Mouse (Mus musculus): ENCODE results near the gene Bmpr1b.
"Not testable (repeated sequence)": the region's sequence is repeated elsewhere in the genome, so short reads cannot be mapped to it uniquely, and the experiment has no call there.

Bmpr1b gene

DNA sequence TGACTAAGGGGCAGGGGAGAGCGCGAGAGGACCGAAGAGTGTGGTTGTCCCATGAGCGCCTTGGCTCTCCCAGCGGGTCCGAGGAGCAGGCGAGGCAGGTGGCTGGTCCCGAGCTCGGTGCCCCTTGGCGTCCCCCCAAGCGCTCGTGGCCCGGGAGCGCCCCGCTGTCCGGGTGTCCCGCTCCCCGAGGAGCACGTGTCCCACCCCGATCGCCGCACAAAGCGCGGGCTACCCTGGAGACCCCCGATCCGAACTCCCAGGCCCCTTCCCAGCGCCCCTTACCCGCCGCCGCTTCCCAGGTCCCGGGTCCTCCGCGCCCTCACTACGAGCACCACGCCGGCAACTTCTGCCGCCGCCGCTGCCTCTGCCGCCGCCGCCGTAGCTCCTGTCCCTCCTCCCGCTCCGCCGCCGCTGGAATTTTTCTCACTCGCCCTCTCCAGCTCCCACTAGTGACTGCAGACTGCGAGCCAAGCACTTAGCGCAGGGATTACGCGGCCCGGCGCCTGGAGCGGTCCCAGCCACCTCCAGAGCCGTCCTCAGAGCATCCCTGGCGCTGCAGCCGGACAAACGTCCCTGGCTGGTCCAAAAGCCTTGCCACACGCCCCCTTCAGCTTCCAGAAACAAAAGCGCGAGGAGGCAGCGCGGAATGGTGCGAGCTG lies at the start of gene Bmpr1b:
Gene Bmpr1b (minus strand): TSS at position 563 of the 659 bp plus-strand sequence.
- peak; percentile 65 to 77 for DNase-seq (ENCODE audit: low spot score in 2 of 2)

DNA sequence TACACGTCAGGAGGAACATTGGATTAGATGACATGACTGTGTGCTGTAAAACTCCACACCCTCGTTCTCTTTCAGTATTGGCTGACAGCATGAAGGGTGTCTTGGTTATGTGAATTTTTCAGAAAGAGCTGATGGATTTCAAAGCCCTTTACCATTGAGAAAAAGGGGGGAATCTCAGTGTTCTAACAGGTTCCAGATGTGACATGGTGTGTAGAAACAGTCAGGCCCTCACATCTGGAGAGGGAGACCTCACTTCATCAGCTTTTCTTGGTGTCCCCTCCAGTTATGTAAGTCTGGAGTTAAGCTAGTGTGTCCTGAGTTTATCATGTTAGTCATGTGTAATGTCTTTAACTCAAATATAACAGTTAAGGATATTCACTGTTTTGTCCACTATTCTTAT lies 43.6 kb upstream of the Bmpr1b start:
- no peak for DNase-seq (ENCODE audit: low spot score in 2 of 2)

DNA sequence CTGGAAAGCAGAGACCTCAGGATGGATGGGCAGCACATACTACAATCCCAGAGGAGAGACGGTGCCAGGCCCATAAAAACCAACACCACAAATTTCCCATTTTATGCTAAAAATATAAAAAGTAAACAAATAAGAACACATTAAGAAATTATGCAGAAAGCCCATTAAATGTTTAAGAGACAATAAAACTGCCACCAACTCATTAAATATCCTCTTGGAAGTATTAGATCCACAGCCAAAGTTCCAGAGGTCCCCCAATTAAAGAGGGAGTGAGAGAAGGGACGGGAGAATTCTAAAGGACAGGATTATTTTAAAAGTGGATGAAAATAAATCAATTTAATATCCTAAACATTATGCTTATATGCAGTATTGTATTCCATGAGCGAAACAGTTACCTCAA lies 43.0 kb upstream of the Bmpr1b start:
- no peak for DNase-seq (ENCODE audit: low spot score in 2 of 2)

DNA sequence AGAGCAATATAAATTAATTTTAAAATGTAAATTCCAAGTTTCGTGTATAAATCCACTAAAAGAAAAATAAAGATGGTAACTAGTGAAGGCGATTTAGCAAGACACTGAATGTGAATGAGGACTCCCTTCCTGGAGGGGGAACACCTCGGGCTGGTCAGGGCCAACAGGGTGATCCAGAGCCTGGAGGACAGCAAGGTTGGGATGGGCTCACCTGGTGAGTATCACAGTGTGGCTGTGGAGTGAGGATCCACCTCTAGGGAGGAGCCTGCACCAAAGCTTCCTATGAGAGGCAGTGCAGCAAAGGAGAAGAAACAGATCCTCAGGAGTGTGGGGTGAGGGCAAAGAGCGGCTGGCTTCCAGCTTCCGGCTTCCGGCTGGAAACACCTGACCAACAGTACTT lies 40.8 kb upstream of the Bmpr1b start:
- DNase-seq (ENCODE audit: low spot score in 2 of 2), result no peak

DNA sequence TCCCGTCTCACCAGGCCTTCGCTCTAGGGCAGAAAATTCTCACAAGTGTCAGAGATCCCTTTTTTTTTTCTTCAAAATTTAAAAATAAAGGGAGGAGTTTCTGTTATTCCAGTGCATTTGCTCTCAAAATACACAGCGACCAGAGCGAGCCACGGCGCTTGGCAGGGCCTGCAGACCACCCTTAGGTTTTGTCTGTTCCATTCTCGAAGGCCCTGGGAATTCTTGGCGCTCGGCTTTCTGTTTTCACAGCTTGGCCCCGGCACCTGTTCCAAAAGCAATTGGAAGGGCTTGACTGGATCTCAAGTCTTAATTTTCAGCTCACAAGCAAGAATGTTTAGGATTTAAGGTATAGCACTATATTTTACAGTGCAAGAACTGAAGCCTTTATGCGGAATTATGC lies 39.8 kb upstream of the Bmpr1b start:
- peak in 1 of 2 experiments; percentile 28 for DNase-seq (ENCODE audit: low spot score in 2 of 2)

DNA sequence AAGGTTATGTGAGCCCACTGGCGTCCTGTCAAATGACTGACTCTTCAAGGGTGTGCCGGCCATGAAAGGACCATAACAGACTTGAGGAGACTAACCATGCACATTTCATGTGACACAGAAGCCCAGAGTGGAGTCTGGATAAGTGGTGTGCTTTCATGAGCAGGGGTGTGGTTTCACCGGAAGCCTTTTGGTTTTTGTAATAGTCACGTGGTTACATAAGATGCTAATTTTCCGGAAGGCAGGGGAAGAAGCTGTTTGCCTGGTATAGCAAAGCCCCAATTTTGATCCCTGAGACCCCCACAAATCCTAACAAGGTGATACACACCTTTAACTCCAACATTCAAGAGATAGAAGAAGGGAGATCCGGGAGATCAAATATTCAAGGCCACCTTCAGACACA lies 38.3 kb upstream of the Bmpr1b start:
- DNase-seq (ENCODE audit: low spot score in 2 of 2), result no peak

DNA sequence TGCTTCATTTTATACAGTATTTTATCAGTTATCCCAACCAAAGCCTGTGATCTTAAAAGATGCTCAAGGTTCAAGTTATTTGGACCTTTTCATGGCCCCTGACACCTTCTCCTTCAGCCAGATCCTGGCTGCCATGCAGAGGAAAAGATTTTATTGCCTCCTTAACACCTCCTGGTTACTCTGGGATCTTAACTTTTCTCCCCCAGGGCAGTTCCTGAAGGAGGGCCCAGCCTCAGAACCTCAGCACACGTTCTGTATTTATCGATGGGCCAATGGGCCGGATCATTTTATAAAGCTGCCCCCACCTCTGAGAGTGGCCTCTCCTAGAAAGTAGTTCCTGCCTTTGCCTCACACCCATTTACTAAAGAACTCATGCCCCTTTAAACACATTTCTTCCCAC lies 37.1 kb upstream of the Bmpr1b start:
- no peak for DNase-seq (ENCODE audit: low spot score in 2 of 2)

DNA sequence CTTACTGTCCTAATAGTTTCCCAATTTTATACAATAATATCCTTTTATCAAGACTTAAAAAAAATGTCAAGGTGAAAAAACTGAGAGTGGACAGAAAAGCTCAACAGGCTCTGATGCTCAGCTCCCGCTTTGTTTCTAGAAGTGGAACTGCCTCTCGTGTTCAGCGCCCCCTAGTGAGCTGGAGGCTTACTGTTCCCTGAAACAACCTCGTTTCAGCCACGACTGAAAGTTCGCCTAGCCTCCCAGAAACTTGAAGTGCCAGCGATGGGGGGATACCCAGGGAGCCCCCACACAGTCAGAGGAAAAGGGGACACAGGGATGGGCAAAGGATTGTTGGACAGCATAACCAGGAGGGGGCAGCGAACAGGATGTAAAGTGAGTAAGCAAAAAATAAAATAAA lies 26.9 kb upstream of the Bmpr1b start:
- DNase-seq (ENCODE audit: low spot score in 2 of 2), result no peak

DNA sequence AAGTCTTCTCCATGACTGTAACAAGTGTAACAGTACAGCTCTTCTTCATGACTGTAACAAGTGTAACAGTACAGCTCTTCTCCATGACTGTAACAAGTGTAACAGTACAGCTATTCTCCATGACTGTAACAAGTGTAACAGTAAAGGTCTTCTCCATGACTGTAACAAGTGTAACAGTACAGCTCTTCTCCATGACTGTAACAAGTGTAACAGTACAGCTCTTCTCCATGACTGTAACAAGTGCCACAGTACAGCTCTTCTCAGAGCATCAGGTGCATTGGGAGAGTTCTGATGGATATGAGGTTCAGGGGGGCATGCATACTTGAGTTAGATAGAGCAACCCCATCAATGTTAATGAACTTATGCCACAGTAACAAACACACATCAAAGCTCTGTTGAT lies 22.4 kb upstream of the Bmpr1b start:
- not testable (repeated sequence) for DNase-seq (ENCODE audit: low spot score in 2 of 2)

DNA sequence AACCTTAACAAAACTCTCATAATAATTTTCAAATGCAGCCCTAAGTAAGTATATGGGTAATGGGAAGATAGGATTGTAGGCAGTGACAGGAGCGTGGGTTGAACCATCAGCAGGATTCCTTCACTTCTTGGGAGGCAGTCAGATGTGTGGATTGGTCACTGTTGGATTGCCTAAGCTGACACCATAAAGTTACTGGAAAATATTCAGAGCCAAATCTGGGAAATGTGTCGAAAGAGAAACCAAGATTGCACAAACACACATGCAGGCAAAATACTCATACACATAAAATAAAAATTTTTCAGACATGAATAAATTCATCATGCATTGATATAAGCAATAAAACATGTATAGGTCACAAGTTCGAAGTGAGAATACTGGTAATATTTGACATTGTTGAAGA lies 17.3 kb upstream of the Bmpr1b start:
- DNase-seq (ENCODE audit: low spot score in 2 of 2), result no peak

DNA sequence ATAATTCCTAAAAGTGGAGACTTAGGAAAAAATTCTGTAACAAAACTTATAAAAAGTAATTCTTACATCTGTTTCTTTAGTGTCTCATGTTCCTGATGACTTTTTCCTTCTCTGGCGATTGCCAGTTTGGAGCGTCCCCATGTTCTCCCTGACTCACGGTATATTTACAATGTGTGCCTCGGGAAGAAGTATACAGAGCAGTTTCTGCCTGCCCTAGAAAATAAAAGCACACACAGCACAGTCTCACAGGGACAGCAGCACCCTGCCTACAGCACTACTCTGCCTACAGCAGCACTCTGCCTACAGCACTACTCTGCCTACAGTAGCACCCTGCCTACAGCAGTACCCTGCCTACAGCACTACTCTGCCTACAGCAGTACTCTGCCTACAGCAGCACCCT lies 4.8 kb upstream of the Bmpr1b start:
- DNase-seq (ENCODE audit: low spot score in 2 of 2), result no peak

DNA sequence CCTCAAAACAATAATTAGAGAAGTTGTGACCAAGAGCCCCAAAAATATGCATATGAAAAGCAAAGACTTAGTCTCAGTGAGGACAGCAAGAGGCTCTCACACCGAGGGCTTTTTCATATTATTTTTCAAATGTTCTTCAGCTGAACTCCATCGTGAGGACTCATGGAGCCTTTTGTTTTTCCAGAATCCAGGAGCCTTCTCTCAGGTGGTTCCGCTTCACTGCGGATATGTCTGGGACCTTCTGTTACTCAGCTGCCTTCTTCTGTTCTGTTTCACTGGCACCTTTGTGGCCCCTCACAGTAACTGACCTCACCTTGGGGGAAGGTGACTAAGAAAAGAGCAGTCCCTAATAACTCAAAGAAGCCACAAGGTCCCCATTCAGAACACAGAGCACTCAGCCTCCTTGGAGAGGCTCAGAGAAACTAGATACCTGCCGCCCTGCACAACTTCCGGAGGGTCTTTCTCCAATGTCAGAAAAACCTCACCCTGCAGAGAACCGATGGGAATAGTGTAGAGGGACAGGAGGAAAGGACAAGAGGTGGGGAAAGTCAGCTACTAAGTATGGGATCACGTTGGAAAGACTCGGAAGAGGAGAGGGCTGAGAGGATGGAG lies 868 bp downstream of the Bmpr1b start:
- DNase-seq (ENCODE audit: low spot score in 2 of 2), result no peak

DNA sequence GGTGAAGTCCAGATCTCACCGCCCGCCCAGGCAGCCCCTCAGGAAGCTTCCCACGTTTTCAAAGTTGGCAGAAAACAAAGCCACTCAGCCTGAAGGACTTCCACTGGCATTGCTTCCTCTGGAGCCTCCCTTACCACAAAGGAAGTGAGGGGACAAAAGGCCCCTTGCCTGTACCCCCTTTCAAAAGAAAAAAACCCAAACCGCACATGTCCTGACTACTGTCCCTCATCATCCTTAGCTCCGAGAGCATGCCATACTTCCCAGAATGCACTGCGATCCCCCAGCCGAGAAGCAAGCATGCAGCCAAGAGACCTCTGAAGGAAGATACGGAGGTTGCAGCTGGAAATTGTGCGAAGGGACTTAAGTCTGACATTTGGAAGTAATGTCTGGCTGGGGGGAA lies 4.2 kb downstream of the Bmpr1b start:
- DNase-seq (ENCODE audit: low spot score in 2 of 2), result no peak

DNA sequence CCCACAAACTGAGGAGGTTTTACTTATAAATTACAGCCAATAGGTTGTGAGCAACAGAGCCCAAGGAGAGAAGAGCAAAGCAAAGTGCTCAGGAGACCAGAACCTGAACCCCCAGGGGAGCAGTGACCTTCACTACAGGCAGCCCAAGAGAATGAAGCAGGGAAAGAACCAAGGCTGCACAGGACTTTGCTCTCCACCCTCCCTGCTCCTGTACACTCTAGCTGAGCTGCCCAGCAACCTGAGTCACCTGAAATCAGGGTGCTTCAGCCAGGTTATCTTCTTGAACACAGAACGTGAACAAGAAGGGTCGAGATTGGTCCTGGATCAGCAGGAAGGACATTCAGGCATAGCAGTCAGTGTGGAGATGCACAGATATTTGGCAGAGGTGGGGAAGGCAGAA lies 5.3 kb downstream of the Bmpr1b start:
- DNase-seq (ENCODE audit: low spot score in 2 of 2), result no peak

DNA sequence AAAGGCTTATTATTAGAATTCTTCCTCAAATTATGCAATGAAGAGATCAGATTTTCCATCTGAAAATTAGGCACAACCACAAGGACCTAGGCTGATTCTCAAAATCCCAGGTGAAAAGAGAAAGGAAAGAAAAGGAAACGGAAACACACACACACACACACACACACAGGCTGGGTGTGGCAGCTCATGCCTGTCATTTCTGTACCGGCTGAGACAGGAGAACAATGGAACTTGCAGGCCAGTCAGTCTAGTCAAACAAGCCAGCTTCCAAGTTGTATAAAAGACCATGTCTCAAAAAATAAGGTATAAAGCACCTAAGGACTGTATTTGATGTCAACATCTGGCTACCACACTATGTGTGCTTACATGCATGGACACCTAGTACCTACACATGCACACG lies 7.8 kb downstream of the Bmpr1b start:
- DNase-seq (ENCODE audit: low spot score in 2 of 2), result no peak

DNA sequence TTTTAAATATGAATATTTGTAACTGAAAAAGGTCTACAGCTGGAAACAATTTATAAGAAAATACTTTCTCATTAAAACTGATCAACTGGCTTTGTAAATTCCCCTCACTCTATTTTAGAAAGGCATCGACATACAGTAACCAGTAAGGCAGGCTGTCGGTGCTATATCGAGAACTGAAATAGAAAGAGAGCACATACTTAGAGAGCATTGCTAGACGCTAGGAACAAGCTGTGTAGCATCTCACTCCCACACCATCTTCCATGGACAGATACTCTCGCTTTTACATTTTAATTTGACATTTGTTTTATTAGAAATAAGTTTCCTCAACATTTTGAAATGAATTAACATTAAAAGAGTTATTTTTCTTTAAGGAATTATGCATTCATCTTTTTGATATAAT lies 17.2 kb downstream of the Bmpr1b start:
- DNase-seq (ENCODE audit: low spot score in 2 of 2), result no peak

DNA sequence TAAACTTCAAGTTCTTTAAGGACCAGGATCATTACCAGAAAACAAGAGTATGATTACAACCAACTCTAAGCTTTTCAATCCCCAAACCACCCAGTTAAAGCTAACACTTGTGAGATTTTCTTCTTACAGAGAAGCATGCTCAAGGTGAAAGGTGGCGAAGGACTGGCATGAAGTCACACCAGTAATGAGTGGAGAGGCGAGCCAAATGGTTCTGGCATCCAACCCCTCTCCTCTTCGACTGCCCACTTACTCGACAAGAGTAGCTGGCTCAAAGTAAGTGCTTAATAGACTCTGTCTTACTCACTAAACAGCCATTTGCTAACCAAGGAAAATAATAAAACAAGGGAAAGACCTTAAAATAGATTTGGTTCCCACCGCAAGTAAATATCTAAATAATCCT lies 30.4 kb downstream of the Bmpr1b start:
- DNase-seq (ENCODE audit: low spot score in 2 of 2), result no peak

DNA sequence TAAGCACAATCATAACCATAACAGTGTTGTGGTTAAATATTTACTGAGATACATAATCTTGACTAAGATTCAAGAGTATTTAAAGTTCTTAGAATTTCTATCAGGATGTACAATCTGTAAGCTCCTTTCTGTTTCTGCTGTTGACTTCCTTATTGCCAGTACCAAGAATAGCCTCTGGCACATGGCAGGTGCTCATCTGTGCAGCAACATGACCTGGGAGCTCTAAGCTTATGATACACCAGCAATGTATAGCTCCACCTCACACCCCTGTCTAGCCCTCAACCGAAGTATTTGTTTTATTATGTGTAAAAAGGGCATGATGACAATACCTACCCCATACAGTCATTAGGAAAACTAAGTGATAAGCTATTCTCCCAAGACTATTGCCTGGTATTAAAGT lies 42.8 kb downstream of the Bmpr1b start:
- no peak for DNase-seq (ENCODE audit: low spot score in 2 of 2)

DNA sequence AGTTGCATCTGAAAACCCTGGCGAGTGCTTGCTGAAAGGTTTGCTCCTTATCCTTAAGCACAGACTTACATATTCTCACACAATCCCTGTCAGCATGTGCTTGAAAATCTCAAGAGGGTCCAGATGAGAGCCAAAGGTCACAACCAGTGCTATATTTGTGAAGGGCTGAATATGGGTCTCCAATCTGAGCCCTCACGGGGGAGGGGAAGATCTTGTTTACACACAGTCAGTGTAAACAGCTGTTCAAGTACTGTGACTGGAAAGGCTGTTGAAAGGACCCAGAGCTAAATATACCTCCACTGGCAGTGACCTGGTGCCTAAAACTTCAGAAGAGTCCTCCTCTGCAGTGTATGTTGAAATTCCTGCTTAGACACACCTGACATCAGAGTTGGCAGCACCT lies 43.7 kb downstream of the Bmpr1b start:
- DNase-seq (ENCODE audit: low spot score in 2 of 2), result no peak

DNA sequence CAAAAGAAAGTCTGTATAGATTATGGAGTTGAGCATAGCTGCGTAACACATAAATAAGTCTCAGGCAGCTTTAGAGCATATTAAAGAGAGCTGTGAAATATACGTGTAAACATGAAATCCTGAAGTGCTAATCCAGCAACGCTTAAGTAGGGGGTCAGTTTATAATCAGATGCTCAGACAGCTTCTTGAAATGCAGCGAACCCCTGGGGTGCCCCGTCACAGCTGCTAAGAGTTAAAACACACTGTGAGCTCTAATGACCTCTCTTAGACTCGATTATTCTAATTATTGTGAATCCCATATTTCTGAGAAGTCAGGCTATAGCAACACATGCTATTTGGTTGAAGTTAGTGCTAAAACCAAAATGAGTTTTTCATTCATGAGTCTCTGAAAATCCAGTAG lies 45.0 kb downstream of the Bmpr1b start:
- no peak for DNase-seq (ENCODE audit: low spot score in 2 of 2)

DNA sequence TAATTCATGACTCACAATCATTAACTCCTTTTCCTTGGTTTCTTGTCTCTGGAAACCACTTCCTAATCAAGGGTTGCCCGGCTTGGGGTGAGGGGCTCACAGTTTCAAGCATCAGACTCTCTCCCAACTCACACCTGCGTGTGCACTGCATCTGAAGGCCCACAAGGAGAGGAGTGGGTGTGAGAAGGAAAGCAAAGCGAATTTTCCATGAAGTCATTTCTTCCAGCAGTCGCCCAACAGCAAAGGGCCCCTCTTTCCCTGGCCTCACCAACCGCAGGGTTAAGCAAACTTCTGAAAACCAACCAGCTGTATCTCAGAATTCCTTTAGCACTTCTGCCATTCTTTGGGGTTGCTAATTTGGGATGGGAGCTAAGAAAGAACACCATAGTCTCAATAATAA lies 46.8 kb downstream of the Bmpr1b start:
- DNase-seq (ENCODE audit: low spot score in 2 of 2), result no peak

DNA sequence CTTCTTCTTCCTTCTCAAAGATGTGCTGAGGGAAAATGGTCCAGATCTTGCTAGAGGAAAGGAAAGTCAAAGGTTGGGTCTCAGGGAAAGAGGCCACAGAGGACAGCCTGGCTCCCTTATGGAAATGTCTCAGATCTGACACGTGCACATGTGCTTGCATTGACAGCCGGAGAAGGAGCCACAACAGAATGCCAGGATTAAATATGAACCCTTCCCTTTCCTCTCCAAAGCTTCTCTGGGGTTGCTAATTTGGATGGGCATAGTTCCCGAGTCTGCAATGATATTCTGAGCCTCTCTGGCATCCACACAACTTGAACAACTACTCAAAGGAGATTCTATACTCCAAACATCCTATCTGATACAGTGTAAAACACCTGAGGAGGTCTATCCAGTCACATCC lies 48.4 kb downstream of the Bmpr1b start:
- DNase-seq (ENCODE audit: low spot score in 2 of 2), result no peak

DNA sequence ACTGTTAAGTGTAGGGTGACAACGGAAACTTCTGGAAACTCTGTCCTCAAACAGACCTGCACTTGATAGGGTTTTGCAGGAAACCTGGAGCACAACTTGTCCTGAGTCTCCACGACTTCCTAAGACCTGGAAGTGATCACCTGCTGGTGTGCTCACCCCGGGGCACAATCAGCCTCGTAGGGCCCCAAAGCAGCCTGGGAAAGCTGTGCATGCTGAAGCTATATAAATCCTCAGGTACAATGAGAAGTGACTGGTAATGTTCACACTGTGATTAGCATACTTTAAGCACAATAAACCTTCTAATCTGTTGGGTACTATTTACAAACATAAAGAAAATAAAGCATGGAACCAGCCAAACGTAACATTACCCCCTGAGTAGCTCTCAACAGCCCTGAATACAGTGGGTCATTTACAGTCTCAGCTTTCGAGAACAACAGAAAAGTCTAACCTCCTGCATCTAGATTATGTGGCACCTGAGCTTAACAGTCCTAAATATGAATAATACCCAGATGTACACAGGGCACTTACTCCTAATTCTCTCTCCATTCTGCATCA lies 54.4 kb downstream of the Bmpr1b start:
- no peak for DNase-seq (ENCODE audit: low spot score in 2 of 2)

DNA sequence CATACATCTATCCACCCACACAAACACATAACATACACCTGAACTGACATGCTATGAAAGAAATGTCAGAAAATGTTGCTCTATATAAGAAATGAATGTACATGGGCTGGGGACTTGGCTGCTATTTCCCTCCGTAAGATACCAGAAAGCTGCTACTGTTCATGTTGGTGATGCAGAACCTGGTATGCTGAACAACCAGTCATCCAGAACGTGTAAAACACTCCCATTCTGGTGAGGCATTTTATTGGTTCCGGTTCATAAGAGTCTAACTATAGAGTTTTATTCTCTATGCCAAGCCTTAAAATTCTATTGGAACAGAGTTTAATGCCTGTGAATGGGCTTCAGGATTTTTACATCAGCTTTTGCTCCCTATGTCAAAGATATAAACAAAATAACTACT lies 55.0 kb downstream of the Bmpr1b start:
- DNase-seq (ENCODE audit: low spot score in 2 of 2), result no peak
